Mouse (Mus musculus): ENCODE data around the gene Fam208b. TPM values are rescaled to one million over a fixed set of nuclear protein-coding genes. Genes with fewer than 3 reads are reported as not detected.
"Not testable (repeated sequence)": the region's sequence is repeated elsewhere in the genome, so short reads cannot be mapped to it uniquely, and the experiment has no call there.

The Fam208b gene
- total and polyA plus RNA-seq, 3 experiments = 12.5 to 28.1 (median 26.4) TPM

- no peak overlapping the region for H3K27ac ChIP-seq (ENCODE audit: insufficient read depth, low read depth)
- dilution Hi-C loops (cut with MboI; ENCODE audit: extremely low pct_ligation_motif_present, extremely low pct_unique_long_range_greater_than_20kb, low sequenced_read_pairs) = no loop called here
- TF ChIP-seq HCFC1 (IDR thresholded peaks at IDR 0.05; ENCODE audit: low read depth, low read length) (no peak), IRF4 (IDR thresholded peaks at IDR 0.05; ENCODE audit: low read depth, low read length) (no peak), ELF1 (IDR thresholded peaks at IDR 0.05; ENCODE audit: low read depth, low read length) (no peak), TCF12 (IDR thresholded peaks at IDR 0.05; ENCODE audit: low read depth, low read length) (no peak), MAX (IDR thresholded peaks at IDR 0.05; ENCODE audit: low read length) (no peak), CTCF (conservative IDR thresholded peaks at IDR 0.05 in 1 of 2, IDR thresholded peaks at IDR 0.05 in 1 of 2; ENCODE audit: low read depth in 2 of 2, low read length in 2 of 2) (no peak), TBP (conservative IDR thresholded peaks at IDR 0.05; ENCODE audit: low read depth, low read length) (no peak), UBTF (IDR thresholded peaks at IDR 0.05; ENCODE audit: low read depth, low read length) (no peak), SMC3 (IDR thresholded peaks at IDR 0.05; ENCODE audit: low read depth, low read length) (no peak), MAFK (IDR thresholded peaks at IDR 0.05; ENCODE audit: insufficient replicate concordance, low read length) (no peak), POLR2AphosphoS2 (IDR thresholded peaks at IDR 0.05; ENCODE audit: low read depth, low read length) (no peak), RCOR1 (conservative IDR thresholded peaks at IDR 0.05; ENCODE audit: low read depth, low read length) (no peak), EP300 (IDR thresholded peaks at IDR 0.05; ENCODE audit: low read length) (no peak), USF1 (IDR thresholded peaks at IDR 0.05; ENCODE audit: low read depth, low read length) (no peak), RAD21 (IDR thresholded peaks at IDR 0.05; ENCODE audit: low read depth, low read length) (no peak), ZKSCAN1 (IDR thresholded peaks at IDR 0.05; ENCODE audit: borderline replicate concordance, low read depth, low read length) (no peak), POLR2A (IDR thresholded peaks at IDR 0.05; ENCODE audit: low read depth, low read length) (no peak), BHLHE40 (IDR thresholded peaks at IDR 0.05; ENCODE audit: low read depth, low read length) (no peak), PAX5 (IDR thresholded peaks at IDR 0.05; ENCODE audit: low read length) (no peak), JUN (IDR thresholded peaks at IDR 0.05; ENCODE audit: insufficient read depth, low read depth, low read length) (no peak)
These were observed 87.4 kb downstream of the Fam208b start for GRCm38 (mm10) chr13:3523459-3523858.

GRCm38 (mm10) chr13:3519994-3520393 is 90.9 kb downstream of the Fam208b start:
- H3K9me3 ChIP-seq (replicated peaks; ENCODE audit: low read length); H3K27me3 ChIP-seq (replicated peaks); H3K4me3 ChIP-seq (replicated peaks in 1 of 3; ENCODE audit: low read depth in 2 of 3, low read length in 2 of 3, poor library complexity in 1 of 3); DNase-seq (ENCODE audit: extremely low read depth); dilution Hi-C loops (cut with MboI; ENCODE audit: extremely low pct_ligation_motif_present, extremely low pct_unique_long_range_greater_than_20kb, low sequenced_read_pairs); H3K36me3 ChIP-seq (replicated peaks in 1 of 2; ENCODE audit: control insufficient read depth in 1 of 2, insufficient read depth in 1 of 2, low read length in 1 of 2); in situ Hi-C loops (cut with MboI; ENCODE audit: low pct_ligation_motif_present, low pct_unique_long_range_greater_than_20kb, low sequenced_read_pairs); H3K79me2 ChIP-seq (replicated peaks; ENCODE audit: control insufficient read depth, extremely low read depth, insufficient read depth, poor library complexity, severe bottlenecking); H3K27ac ChIP-seq (ENCODE audit: insufficient read depth, low read depth): not testable (repeated sequence)
- TF ChIP-seq EP300 (IDR thresholded peaks at IDR 0.05; ENCODE audit: low read length) = 0 out of 2 replicates have a peak, but pooled peaks have one; percentile 17
- Histone ChIP-seq H3K4me2 (ENCODE audit: insufficient read depth, low read depth, poor library complexity, severe bottlenecking) (0 out of 2 replicates have a peak overlapping the region, but pooled peaks have one; percentile 2), H3K4me1 (ENCODE audit: control insufficient read depth in 1 of 2, insufficient read depth in 2 of 2) (peaks cover 5 to 19% of the 10 kb centered on the region in 2 experiments; a peak in 3 of 4 replicates), H3K9ac (ENCODE audit: insufficient read depth, low read depth) (peak overlapping the region; percentile 44; the same call in 1 of the 2 replicates)

More at GRCm38 (mm10) chr13:3523459-3523858, 87.4 kb downstream of the Fam208b start:
- Histone ChIP-seq H3K9me3 (replicated peaks; ENCODE audit: low read length) (no peaks in the 10 kb centered on the region), H3K9ac (ENCODE audit: insufficient read depth, low read depth) (no peak overlapping the region), H3K36me3 (replicated peaks in 1 of 2; ENCODE audit: control insufficient read depth in 1 of 2, insufficient read depth in 1 of 2, low read length in 1 of 2) (no peaks in the 10 kb centered on the region), H3K4me3 (replicated peaks in 1 of 3; ENCODE audit: low read depth in 2 of 3, low read length in 2 of 3, poor library complexity in 1 of 3) (no peak overlapping the region), H3K27me3 (replicated peaks) (no peaks in the 10 kb centered on the region), H3K4me2 (ENCODE audit: insufficient read depth, low read depth, poor library complexity, severe bottlenecking) (no peak overlapping the region), H3K79me2 (replicated peaks; ENCODE audit: control insufficient read depth, extremely low read depth, insufficient read depth, poor library complexity, severe bottlenecking) (0 out of 2 replicates have a peak, but pooled peaks cover 2% of the 10 kb centered on the region), H3K4me1 (ENCODE audit: control insufficient read depth in 1 of 2, insufficient read depth in 2 of 2) (peaks cover 10 to 37% of the 10 kb centered on the region in 2 experiments)
- no peak for DNase-seq (ENCODE audit: extremely low read depth)
- in situ Hi-C loops (cut with MboI; ENCODE audit: low pct_ligation_motif_present, low pct_unique_long_range_greater_than_20kb, low sequenced_read_pairs) = no loop called here

- H3K36me3 ChIP-seq (replicated peaks in 1 of 2; ENCODE audit: control insufficient read depth in 1 of 2, insufficient read depth in 1 of 2, low read length in 1 of 2); H3K4me2 ChIP-seq (ENCODE audit: insufficient read depth, low read depth, poor library complexity, severe bottlenecking); H3K9me3 ChIP-seq (replicated peaks; ENCODE audit: low read length); dilution Hi-C loops (cut with MboI; ENCODE audit: extremely low pct_ligation_motif_present, extremely low pct_unique_long_range_greater_than_20kb, low sequenced_read_pairs); H3K9ac ChIP-seq (ENCODE audit: insufficient read depth, low read depth); H3K4me3 ChIP-seq (replicated peaks in 1 of 3; ENCODE audit: low read depth in 2 of 3, low read length in 2 of 3, poor library complexity in 1 of 3); H3K27ac ChIP-seq (ENCODE audit: insufficient read depth, low read depth); H3K79me2 ChIP-seq (replicated peaks; ENCODE audit: control insufficient read depth, extremely low read depth, insufficient read depth, poor library complexity, severe bottlenecking); H3K27me3 ChIP-seq (replicated peaks); in situ Hi-C loops (cut with MboI; ENCODE audit: low pct_ligation_motif_present, low pct_unique_long_range_greater_than_20kb, low sequenced_read_pairs); DNase-seq (ENCODE audit: extremely low read depth): not testable (repeated sequence)
- peaks cover 5 to 19% of the 10 kb centered on the region in 2 experiments; a peak in 3 of 4 replicates for H3K4me1 ChIP-seq (ENCODE audit: control insufficient read depth in 1 of 2, insufficient read depth in 2 of 2)
These were observed 91.6 kb downstream of the Fam208b start for GRCm38 (mm10) chr13:3519357-3519756.

Measured in CH12.LX (cell line).